Mouse (Mus musculus) cerebellum, adult 2 months (tissue): ENCODE data around the gene Serpina6.

Experiments
- CTCF ChIP-seq: fragments of 200-500 bp; IDR thresholded peaks from 2 replicates; pipeline ENCODE4 v1.5.1; 2011; ENCODE audit warnings: low read depth, mild to moderate bottlenecking, control low read depth, low read length, moderate library complexity, borderline replicate concordance; ENCODE audit not compliant: insufficient read depth
- POLR2A ChIP-seq: fragments of 200-500 bp; IDR thresholded peaks from 2 replicates; pipeline ENCODE4 v1.6.1; 2011; ENCODE audit warnings: low read length, control low read depth, borderline replicate concordance; ENCODE audit not compliant: insufficient read depth

GRCm38 (mm10) chr12:103601839-103602238 lies 55.2 kb downstream of the Serpina6 start:
- no peak for TF ChIP-seq CTCF
- no peak for TF ChIP-seq POLR2A
